Mouse (Mus musculus): ENCODE measurements around the gene Lemd1. TPM values are rescaled to one million over a fixed set of nuclear protein-coding genes. Genes with fewer than 3 reads are reported as not detected.

Lemd1 gene
- total and polyA plus RNA-seq, 2 experiments = not detected

DNA sequence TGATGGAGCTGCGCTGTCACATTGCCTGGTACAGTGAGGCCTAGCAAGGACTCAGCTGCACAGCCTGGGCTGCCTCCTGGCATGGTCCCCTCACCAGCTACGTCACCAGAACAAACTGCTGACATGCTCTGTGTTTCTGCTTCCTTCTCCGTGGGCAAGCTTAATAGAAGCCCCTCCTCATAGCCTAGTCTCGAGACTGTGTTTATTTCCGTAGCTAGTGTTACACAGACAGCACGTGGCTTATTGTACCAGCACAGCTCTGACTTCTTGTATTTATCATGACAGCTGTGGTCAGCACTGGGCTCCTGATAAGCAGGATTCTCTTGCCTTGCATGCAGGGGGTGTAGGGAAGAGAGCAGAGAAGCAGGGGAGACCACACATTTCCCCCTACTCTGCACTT lies 54.9 kb downstream of the Lemd1 start:
- H3K27ac ChIP-seq (replicated peaks; ENCODE audit: insufficient read depth, low read depth, low read length) = no peak overlapping the region
- no peaks in the 10 kb centered on the region for H3K36me3 ChIP-seq (ENCODE audit: control insufficient read depth, insufficient read depth, low read length)
- H3K27me3 ChIP-seq (ENCODE audit: control insufficient read depth, insufficient read depth, low read length) = no peaks in the 10 kb centered on the region
- H3K9ac ChIP-seq (ENCODE audit: low read depth, low read length) = no peak overlapping the region
- H3K79me2 ChIP-seq (ENCODE audit: control insufficient read depth, insufficient read depth, low read length) = no peaks in the 10 kb centered on the region
- H3K4me3 ChIP-seq (ENCODE audit: insufficient read depth, low read depth, low read length) = no peak overlapping the region
- WGBS = 78% methylated on average over 6 of the region's 6 CpGs
- no peak for DNase-seq (ENCODE audit: extremely low read depth, low read depth, low spot score)
- TF ChIP-seq CTCF (IDR thresholded peaks at IDR 0.05; ENCODE audit: low read depth, low read length) (no peak), POLR2A (IDR thresholded peaks at IDR 0.05; ENCODE audit: extremely low read depth, insufficient read depth, low read length) (no peak)
- no peaks in the 10 kb centered on the region; the same call in 1 of the 2 replicates for H3K4me1 ChIP-seq (ENCODE audit: control insufficient read depth, insufficient read depth, low read length)

DNA sequence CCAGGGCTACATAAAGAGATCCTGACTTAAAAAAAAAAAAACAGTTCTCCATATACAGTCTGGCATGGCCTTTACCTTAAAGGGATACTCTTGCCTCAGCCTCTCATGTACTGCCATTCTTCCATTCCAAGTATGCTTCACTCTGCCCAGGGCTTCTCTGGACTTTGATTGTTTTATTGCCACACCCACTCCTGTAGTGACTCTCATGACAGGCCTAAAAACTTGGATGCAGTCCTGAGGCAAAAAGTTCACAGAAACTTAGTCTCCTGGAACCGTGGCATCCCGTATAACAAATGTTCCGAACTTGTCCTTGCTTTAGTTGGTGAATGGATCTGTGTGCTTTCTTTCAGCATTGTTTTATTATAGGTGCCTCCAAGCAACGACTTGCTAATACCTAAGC lies 55.4 kb downstream of the Lemd1 start:
- WGBS = 30% methylated on average over 4 of the region's 4 CpGs
- no peak overlapping the region for H3K9ac ChIP-seq (ENCODE audit: low read depth, low read length)
- DNase-seq (ENCODE audit: extremely low read depth, low read depth, low spot score) = peak; percentile 81
- H3K27ac ChIP-seq (replicated peaks; ENCODE audit: insufficient read depth, low read depth, low read length) = no peak overlapping the region
- no peak overlapping the region for H3K4me3 ChIP-seq (ENCODE audit: insufficient read depth, low read depth, low read length)
- H3K36me3 ChIP-seq (ENCODE audit: control insufficient read depth, insufficient read depth, low read length) = no peaks in the 10 kb centered on the region
- H3K4me1 ChIP-seq (ENCODE audit: control insufficient read depth, insufficient read depth, low read length) = no peaks in the 10 kb centered on the region; the same call in 1 of the 2 replicates
- H3K27me3 ChIP-seq (ENCODE audit: control insufficient read depth, insufficient read depth, low read length) = no peaks in the 10 kb centered on the region
- TF ChIP-seq POLR2A (IDR thresholded peaks at IDR 0.05; ENCODE audit: extremely low read depth, insufficient read depth, low read length) (no peak), CTCF (IDR thresholded peaks at IDR 0.05; ENCODE audit: low read depth, low read length) (no peak)
- no peaks in the 10 kb centered on the region for H3K79me2 ChIP-seq (ENCODE audit: control insufficient read depth, insufficient read depth, low read length)

DNA sequence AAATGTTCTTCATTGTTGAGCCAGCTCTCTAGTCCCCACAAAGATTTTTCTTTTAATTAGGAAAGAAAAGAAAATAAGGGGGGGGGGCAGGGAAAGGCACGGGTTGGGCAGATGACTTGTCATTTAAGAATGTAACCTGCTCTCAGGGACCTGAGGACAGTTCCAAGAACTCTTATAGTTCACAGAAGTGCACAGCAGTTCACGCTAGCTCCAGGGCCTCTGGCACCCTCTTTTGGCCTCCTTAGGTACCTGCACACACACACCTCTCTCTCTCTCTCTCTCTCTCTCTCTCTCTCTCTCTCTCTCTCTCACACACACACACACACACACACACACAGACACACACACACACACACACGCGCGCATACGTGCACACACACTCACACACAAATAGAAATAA lies 63.2 kb downstream of the Lemd1 start:
- peak; percentile 16 for DNase-seq (ENCODE audit: extremely low read depth, low read depth, low spot score)
- no peak overlapping the region for H3K4me3 ChIP-seq (ENCODE audit: insufficient read depth, low read depth, low read length)
- no peak overlapping the region for H3K27ac ChIP-seq (replicated peaks; ENCODE audit: insufficient read depth, low read depth, low read length)
- no peak for TF ChIP-seq POLR2A (IDR thresholded peaks at IDR 0.05; ENCODE audit: extremely low read depth, insufficient read depth, low read length)
- peak; percentile 42 for TF ChIP-seq CTCF (IDR thresholded peaks at IDR 0.05; ENCODE audit: low read depth, low read length)
- no peaks in the 10 kb centered on the region for H3K27me3 ChIP-seq (ENCODE audit: control insufficient read depth, insufficient read depth, low read length)
- no peaks in the 10 kb centered on the region for H3K36me3 ChIP-seq (ENCODE audit: control insufficient read depth, insufficient read depth, low read length)
- no peaks in the 10 kb centered on the region for H3K79me2 ChIP-seq (ENCODE audit: control insufficient read depth, insufficient read depth, low read length)
- H3K4me1 ChIP-seq (ENCODE audit: control insufficient read depth, insufficient read depth, low read length) = no peaks in the 10 kb centered on the region
- WGBS = 85% methylated on average over 6 of the region's 6 CpGs
- no peak overlapping the region for H3K9ac ChIP-seq (ENCODE audit: low read depth, low read length)

- Histone ChIP-seq H3K27ac (replicated peaks; ENCODE audit: insufficient read depth, low read depth, low read length) (no peak overlapping the region), H3K79me2 (ENCODE audit: control insufficient read depth, insufficient read depth, low read length) (no peaks in the 10 kb centered on the region), H3K9ac (ENCODE audit: low read depth, low read length) (no peak overlapping the region), H3K27me3 (ENCODE audit: control insufficient read depth, insufficient read depth, low read length) (no peaks in the 10 kb centered on the region), H3K4me1 (ENCODE audit: control insufficient read depth, insufficient read depth, low read length) (no peaks in the 10 kb centered on the region), H3K4me3 (ENCODE audit: insufficient read depth, low read depth, low read length) (no peak overlapping the region), H3K36me3 (ENCODE audit: control insufficient read depth, insufficient read depth, low read length) (no peaks in the 10 kb centered on the region)
- TF ChIP-seq CTCF (IDR thresholded peaks at IDR 0.05; ENCODE audit: low read depth, low read length) (no peak), POLR2A (IDR thresholded peaks at IDR 0.05; ENCODE audit: extremely low read depth, insufficient read depth, low read length) (no peak)
- no peak for DNase-seq (ENCODE audit: extremely low read depth, low read depth, low spot score)
- 79% methylated on average over 1 of the region's 1 CpGs for WGBS
These were observed 69.1 kb downstream of the Lemd1 start for GRCm38 (mm10) chr1:132260331-132260730.

DNA sequence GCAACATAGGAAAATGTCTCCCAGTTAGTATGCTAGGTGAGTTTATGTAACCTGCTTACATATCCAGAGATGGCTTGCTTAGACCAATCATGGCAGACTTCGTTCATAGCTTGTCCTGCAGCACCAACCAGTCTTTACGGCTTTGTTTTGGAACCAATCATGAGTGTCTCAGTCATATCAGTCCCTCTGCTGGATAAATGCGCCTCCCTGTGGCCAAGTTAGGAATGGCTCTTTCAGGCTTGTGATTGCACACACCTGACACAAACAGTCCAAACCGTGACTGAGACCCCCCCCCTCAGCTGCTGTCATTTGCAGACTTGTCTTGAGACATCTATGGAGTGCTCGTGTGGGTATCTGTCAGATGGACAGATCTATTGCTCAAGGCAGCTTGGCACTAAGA lies 69.8 kb downstream of the Lemd1 start:
- 76% methylated on average over 5 of the region's 5 CpGs for WGBS
- DNase-seq (ENCODE audit: extremely low read depth, low read depth, low spot score) = peak; percentile 8
- no peaks in the 10 kb centered on the region for H3K79me2 ChIP-seq (ENCODE audit: control insufficient read depth, insufficient read depth, low read length)
- TF ChIP-seq CTCF (IDR thresholded peaks at IDR 0.05; ENCODE audit: low read depth, low read length) (no peak), POLR2A (IDR thresholded peaks at IDR 0.05; ENCODE audit: extremely low read depth, insufficient read depth, low read length) (no peak)
- H3K4me3 ChIP-seq (ENCODE audit: insufficient read depth, low read depth, low read length) = no peak overlapping the region
- no peaks in the 10 kb centered on the region for H3K36me3 ChIP-seq (ENCODE audit: control insufficient read depth, insufficient read depth, low read length)
- no peaks in the 10 kb centered on the region for H3K4me1 ChIP-seq (ENCODE audit: control insufficient read depth, insufficient read depth, low read length)
- no peak overlapping the region for H3K27ac ChIP-seq (replicated peaks; ENCODE audit: insufficient read depth, low read depth, low read length)
- H3K27me3 ChIP-seq (ENCODE audit: control insufficient read depth, insufficient read depth, low read length) = no peaks in the 10 kb centered on the region
- H3K9ac ChIP-seq (ENCODE audit: low read depth, low read length) = no peak overlapping the region

- H3K4me1 ChIP-seq (ENCODE audit: control insufficient read depth, insufficient read depth, low read length) = no peaks in the 10 kb centered on the region
- WGBS = 95% methylated on average over 4 of the region's 4 CpGs
- no peak overlapping the region for H3K27ac ChIP-seq (replicated peaks; ENCODE audit: insufficient read depth, low read depth, low read length)
- H3K79me2 ChIP-seq (ENCODE audit: control insufficient read depth, insufficient read depth, low read length) = no peaks in the 10 kb centered on the region
- no peak for DNase-seq (ENCODE audit: extremely low read depth, low read depth, low spot score)
- no peaks in the 10 kb centered on the region for H3K36me3 ChIP-seq (ENCODE audit: control insufficient read depth, insufficient read depth, low read length)
- no peak overlapping the region for H3K4me3 ChIP-seq (ENCODE audit: insufficient read depth, low read depth, low read length)
- no peak overlapping the region for H3K9ac ChIP-seq (ENCODE audit: low read depth, low read length)
- TF ChIP-seq CTCF (IDR thresholded peaks at IDR 0.05; ENCODE audit: low read depth, low read length) (no peak), POLR2A (IDR thresholded peaks at IDR 0.05; ENCODE audit: extremely low read depth, insufficient read depth, low read length) (no peak)
- no peaks in the 10 kb centered on the region for H3K27me3 ChIP-seq (ENCODE audit: control insufficient read depth, insufficient read depth, low read length)
These were observed 72.4 kb downstream of the Lemd1 start for GRCm38 (mm10) chr1:132263618-132264017.
